Mouse (Mus musculus) lung, embryonic 15.5 days (tissue): ENCODE results near the gene Slc5a10. TPM values are rescaled to one million over a fixed set of nuclear protein-coding genes. Genes with fewer than 3 reads are reported as not detected.

ENCODE experiments used
- ATAC-seq: fragments of 200-750 bp; cut with Nextera tagmentation; 2 replicates; pipeline ENCODE4 v1.8.0; 2017; ENCODE audit warnings: moderate number of reproducible peaks, borderline replicate concordance; ENCODE audit not compliant: low FRiP score, low TSS enrichment; ENCODE audit errors: extremely low read depth
- H3K27ac ChIP-seq: fragments of 300-500 bp; sonication (generic); 2 replicates; pipeline ENCODE4 v1.5.1; 2015; ENCODE audit warnings: moderate library complexity, mild to moderate bottlenecking, inconsistent platforms
- H3K27me3 ChIP-seq: fragments of 300-500 bp; sonication (generic); 2 replicates; pipeline ENCODE4 v1.6.1; 2015; ENCODE audit warnings: inconsistent platforms
- H3K36me3 ChIP-seq: fragments of 300-500 bp; sonication (generic); 2 replicates; pipeline ENCODE4 v1.6.1; 2015; ENCODE audit warnings: inconsistent platforms
- H3K4me1 ChIP-seq: fragments of 300-500 bp; sonication (generic); 2 replicates; pipeline ENCODE4 v1.6.1; 2015; ENCODE audit warnings: inconsistent platforms
- H3K4me2 ChIP-seq: fragments of 300-500 bp; sonication (generic); 2 replicates; pipeline ENCODE4 v1.6.1; 2015; ENCODE audit warnings: inconsistent platforms, mild to moderate bottlenecking, moderate library complexity
- H3K4me3 ChIP-seq: fragments of 300-500 bp; sonication (generic); 2 replicates; pipeline ENCODE4 v1.5.1; 2015; ENCODE audit warnings: mild to moderate bottlenecking, inconsistent platforms
- H3K9ac ChIP-seq: fragments of 300-500 bp; sonication (generic); 2 replicates; pipeline ENCODE4 v1.6.1; 2015; ENCODE audit warnings: inconsistent platforms
- H3K9me3 ChIP-seq: fragments of 300-500 bp; sonication (generic); 2 replicates; pipeline ENCODE4 v1.6.1; 2016; ENCODE audit warnings: inconsistent platforms
- WGBS: fragments of 180-500 bp; shearing (Covaris S2); methylation state at CpG from one replicate; pipeline ENCODE4 v1.1.7; 2015; 5-methylcytosine and 5-hydroxymethylcytosine counted together
- polyA plus RNA-seq: library from polyadenylated mRNA; unstranded; fragments of >200 nt; fragmentation: Nextera tagmentation; extraction: Ambion mirVana; gene quantifications from 2 replicates; pipeline ENCODE4 v1.2.1, GENCODE M21; 2015

The Slc5a10 gene
- polyA plus RNA-seq, 1 experiment from 2014 or later = not detected

- ATAC-seq = no peak
- H3K27ac ChIP-seq = no peak overlapping the region
- no peaks in the 10 kb centered on the region for H3K9me3 ChIP-seq
- H3K36me3 ChIP-seq = no peaks in the 10 kb centered on the region
- no peak overlapping the region for H3K4me2 ChIP-seq
- H3K9ac ChIP-seq = no peak overlapping the region
- WGBS = 83% methylated on average over 4 of the region's 4 CpGs
- H3K4me1 ChIP-seq = peaks cover 9% of the 10 kb centered on the region
- 0 out of 2 replicates have a peak, but pooled peaks cover 3% of the 10 kb centered on the region for H3K27me3 ChIP-seq
- H3K4me3 ChIP-seq = no peak overlapping the region
Measured at GRCm38 (mm10) chr11:61677709-61678108, 42.9 kb downstream of the Slc5a10 start.

GRCm38 (mm10) chr11:61676216-61676854 is 44.3 kb downstream of the Slc5a10 start:
- Histone ChIP-seq H3K4me2 (no peak overlapping the region), H3K27ac (no peak overlapping the region), H3K4me3 (no peak overlapping the region), H3K9ac (no peak overlapping the region), H3K27me3 (no peaks in the 10 kb centered on the region), H3K4me1 (peaks cover 9% of the 10 kb centered on the region), H3K36me3 (no peaks in the 10 kb centered on the region), H3K9me3 (no peaks in the 10 kb centered on the region)
- no peak for ATAC-seq
- 79% methylated on average over 7 of the region's 7 CpGs for WGBS

GRCm38 (mm10) chr11:61675332-61675731 is 45.3 kb downstream of the Slc5a10 start:
- no peak overlapping the region for H3K4me2 ChIP-seq
- H3K4me3 ChIP-seq = no peak overlapping the region
- WGBS = 38% methylated on average over 2 of the region's 2 CpGs
- no peak overlapping the region for H3K27ac ChIP-seq
- ATAC-seq = no peak
- no peaks in the 10 kb centered on the region for H3K36me3 ChIP-seq
- H3K27me3 ChIP-seq = no peaks in the 10 kb centered on the region
- H3K9ac ChIP-seq = no peak overlapping the region
- H3K9me3 ChIP-seq = no peaks in the 10 kb centered on the region
- peaks cover 9% of the 10 kb centered on the region for H3K4me1 ChIP-seq

GRCm38 (mm10) chr11:61674839-61675159 is 45.8 kb downstream of the Slc5a10 start:
- H3K4me1 ChIP-seq = peaks cover 9% of the 10 kb centered on the region
- H3K27me3 ChIP-seq = no peaks in the 10 kb centered on the region
- no peak overlapping the region for H3K4me3 ChIP-seq
- WGBS = 9% methylated on average over 8 of the region's 8 CpGs
- H3K4me2 ChIP-seq = peak overlapping the region; percentile 21; the same call in 1 of the 2 replicates
- ATAC-seq = peak; percentile 44; the same call in 1 of the 2 replicates
- H3K9me3 ChIP-seq = no peaks in the 10 kb centered on the region
- no peak overlapping the region for H3K9ac ChIP-seq
- H3K27ac ChIP-seq = no peak overlapping the region
- no peaks in the 10 kb centered on the region for H3K36me3 ChIP-seq

- Histone ChIP-seq H3K4me1 (peaks cover 9% of the 10 kb centered on the region), H3K9ac (no peak overlapping the region), H3K27ac (no peak overlapping the region), H3K27me3 (no peaks in the 10 kb centered on the region), H3K36me3 (no peaks in the 10 kb centered on the region), H3K9me3 (no peaks in the 10 kb centered on the region), H3K4me2 (peak overlapping the region; percentile 21; the same call in 1 of the 2 replicates), H3K4me3 (no peak overlapping the region)
- peak; percentile 53; the same call in 1 of the 2 replicates for ATAC-seq
- WGBS = 21% methylated on average over 19 of the region's 19 CpGs
Measured at GRCm38 (mm10) chr11:61674151-61674838, 46.3 kb downstream of the Slc5a10 start.

GRCm38 (mm10) chr11:61673686-61674085 is 46.9 kb downstream of the Slc5a10 start:
- Histone ChIP-seq H3K27ac (no peak overlapping the region), H3K9me3 (no peaks in the 10 kb centered on the region), H3K9ac (no peak overlapping the region), H3K4me1 (peaks cover 9% of the 10 kb centered on the region), H3K27me3 (no peaks in the 10 kb centered on the region), H3K36me3 (no peaks in the 10 kb centered on the region), H3K4me3 (no peak overlapping the region), H3K4me2 (no peak overlapping the region)
- whole genome bisulfite sequencing = 39% methylated on average over 8 of the region's 8 CpGs
- no peak for ATAC-seq

GRCm38 (mm10) chr11:61671781-61672383 is 48.7 kb downstream of the Slc5a10 start:
- Histone ChIP-seq H3K9me3 (no peaks in the 10 kb centered on the region), H3K4me2 (no peak overlapping the region), H3K36me3 (no peaks in the 10 kb centered on the region), H3K27me3 (no peaks in the 10 kb centered on the region), H3K27ac (no peak overlapping the region), H3K9ac (no peak overlapping the region), H3K4me1 (peaks cover 11% of the 10 kb centered on the region), H3K4me3 (no peak overlapping the region)
- no peak for ATAC-seq
- 48% methylated on average over 19 of the region's 19 CpGs for WGBS

- no peaks in the 10 kb centered on the region for H3K9me3 ChIP-seq
- 46% methylated on average over 14 of the region's 14 CpGs for WGBS
Measured at GRCm38 (mm10) chr11:61669492-61670490, 50.8 kb downstream of the Slc5a10 start.

GRCm38 (mm10) chr11:61667782-61668181 is 52.8 kb downstream of the Slc5a10 start:
- WGBS = 48% methylated on average over 5 of the region's 5 CpGs
- no peak overlapping the region for H3K9ac ChIP-seq
- no peaks in the 10 kb centered on the region for H3K36me3 ChIP-seq
- H3K4me2 ChIP-seq = no peak overlapping the region
- no peak overlapping the region for H3K4me3 ChIP-seq
- H3K4me1 ChIP-seq = peaks cover 6% of the 10 kb centered on the region
- H3K27me3 ChIP-seq = no peaks in the 10 kb centered on the region
- ATAC-seq = no peak
- H3K27ac ChIP-seq = no peak overlapping the region
- H3K9me3 ChIP-seq = no peaks in the 10 kb centered on the region

More at GRCm38 (mm10) chr11:61669492-61670490, 50.8 kb downstream of the Slc5a10 start:
- peaks cover 13% of the 10 kb centered on the region for H3K4me1 ChIP-seq
- no peak overlapping the region for H3K4me2 ChIP-seq
- no peaks in the 10 kb centered on the region for H3K36me3 ChIP-seq
- no peak for ATAC-seq
- no peak overlapping the region for H3K9ac ChIP-seq
- no peaks in the 10 kb centered on the region for H3K27me3 ChIP-seq
- H3K27ac ChIP-seq = no peak overlapping the region
- H3K4me3 ChIP-seq = no peak overlapping the region

- Histone ChIP-seq H3K4me1 (peaks cover 6% of the 10 kb centered on the region), H3K9ac (no peak overlapping the region), H3K36me3 (no peaks in the 10 kb centered on the region), H3K9me3 (no peaks in the 10 kb centered on the region), H3K27ac (no peak overlapping the region), H3K27me3 (no peaks in the 10 kb centered on the region), H3K4me3 (no peak overlapping the region), H3K4me2 (no peak overlapping the region)
- no peak for ATAC-seq
- WGBS = 70% methylated on average over 5 of the region's 5 CpGs
Measured at GRCm38 (mm10) chr11:61667248-61667647, 53.4 kb downstream of the Slc5a10 start.

- Histone ChIP-seq H3K4me3 (no peak overlapping the region), H3K9me3 (no peaks in the 10 kb centered on the region), H3K27me3 (no peaks in the 10 kb centered on the region), H3K36me3 (no peaks in the 10 kb centered on the region), H3K4me2 (no peak overlapping the region), H3K4me1 (peaks cover 6% of the 10 kb centered on the region), H3K9ac (no peak overlapping the region), H3K27ac (no peak overlapping the region)
- WGBS = 39% methylated on average over 7 of the region's 7 CpGs
- ATAC-seq = no peak
Measured at GRCm38 (mm10) chr11:61665991-61666799, 54.4 kb downstream of the Slc5a10 start.
